Mouse (Mus musculus): ENCODE data around the gene Otub2. TPM values are rescaled to one million over a fixed set of nuclear protein-coding genes. Genes with fewer than 3 reads are reported as not detected.

Otub2 gene
- 12.2 and 12.5 TPM in 2 replicates for polyA plus RNA-seq (2014; fragmentation: Nextera tagmentation; extraction: Ambion mirVana)

DNA sequence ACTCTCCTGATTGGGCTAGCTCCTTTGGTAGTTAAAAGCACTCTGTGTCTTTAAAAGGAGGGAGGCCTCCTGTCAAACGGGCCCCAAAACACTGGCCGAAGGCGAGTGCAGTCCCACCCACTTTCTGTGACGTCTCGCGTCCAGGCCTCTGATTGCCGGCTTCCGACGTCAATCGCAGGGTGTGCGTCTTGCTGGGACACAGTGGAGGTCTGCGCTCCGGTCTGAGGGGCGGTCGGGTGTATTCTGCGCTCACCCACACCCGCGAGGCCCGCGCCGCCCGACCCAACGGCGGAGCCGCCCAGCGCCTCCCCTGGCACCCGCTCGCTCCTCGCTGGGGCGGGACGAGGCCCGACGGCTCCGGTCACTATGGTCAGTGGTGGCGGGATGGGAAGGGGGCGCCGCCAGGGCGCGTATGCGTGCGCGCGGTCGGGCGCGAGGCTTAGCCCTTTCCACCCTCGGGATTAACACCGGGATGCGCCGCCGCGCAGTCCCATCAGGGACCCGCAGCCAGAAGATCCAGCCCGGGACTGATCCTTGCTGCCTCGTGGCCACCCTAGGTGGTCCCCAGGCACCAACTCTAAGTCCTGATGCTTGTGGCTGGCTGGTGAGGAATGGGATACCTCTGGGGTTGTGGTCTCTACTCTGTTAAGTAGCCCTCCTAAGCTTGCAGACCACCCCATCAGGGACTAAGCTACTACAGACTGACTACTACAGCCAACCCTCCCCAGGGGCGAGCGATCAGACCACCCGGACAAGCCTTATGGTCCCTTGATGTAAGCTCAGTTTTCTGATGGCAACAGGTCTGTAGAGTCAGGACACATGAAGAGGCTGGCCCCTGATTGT is at the start of gene Otub2:
Gene Otub2 (plus strand): TSS at position 178 of the 843 bp plus-strand sequence.
- DNase-seq (ENCODE audit: low spot score) = peak; percentile 97
- under 1% methylated on average over 57 of the region's 58 CpGs for WGBS
- H3K27me3 ChIP-seq (ENCODE audit: control insufficient read depth, insufficient read depth, low read length) = no peaks in the 10 kb centered on the region
- peak within 1 kb of the TSS; percentile 65 for H3K4me2 ChIP-seq (ENCODE audit: low read depth, low read length)
- peak; percentile 98 for ATAC-seq (replicated peaks; ENCODE audit: insufficient number of reproducible peaks, low FRiP score, low TSS enrichment, low read depth)
- H3K36me3 ChIP-seq (replicated peaks; ENCODE audit: control insufficient read depth, insufficient read depth, low read depth, low read length) = no peaks in the 10 kb centered on the region
- H3K4me3 ChIP-seq (ENCODE audit: low read depth, low read length) = peak within 1 kb of the TSS; percentile 74
- H3K9ac ChIP-seq (replicated peaks; ENCODE audit: low read length) = peak within 1 kb of the TSS; percentile 91
- no peaks in the 10 kb centered on the region for H3K9me3 ChIP-seq (replicated peaks; ENCODE audit: control insufficient read depth, low read length)
- H3K4me1 ChIP-seq (ENCODE audit: control insufficient read depth, insufficient read depth, low read length) = no peaks in the 10 kb centered on the region
- H3K27ac ChIP-seq (replicated peaks; ENCODE audit: low read depth, low read length) = peak within 1 kb of the TSS; percentile 32; the same call in 1 of the 2 replicates

DNA sequence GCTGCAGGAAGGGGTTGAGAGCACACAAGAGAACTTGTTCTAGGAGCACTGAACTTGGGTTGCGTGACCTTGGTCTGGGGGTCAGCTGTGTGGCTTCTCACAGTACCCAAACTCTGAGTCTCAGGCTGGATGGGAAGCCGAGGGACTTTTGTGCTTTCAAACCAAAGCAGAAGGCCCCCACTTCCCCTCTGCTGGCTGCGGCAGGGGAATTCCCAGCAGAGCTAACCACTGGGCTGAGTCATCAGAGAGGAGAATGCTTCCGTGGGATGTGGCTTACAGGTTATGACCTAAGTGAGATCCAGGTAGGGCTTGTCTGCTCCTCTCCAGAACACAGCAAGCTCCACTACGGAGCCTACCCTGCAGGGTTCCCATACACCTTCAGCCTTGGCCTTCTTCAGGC is 47.3 kb upstream of the Otub2 start:
- H3K36me3 ChIP-seq (replicated peaks; ENCODE audit: control insufficient read depth, insufficient read depth, low read depth, low read length) = no peaks in the 10 kb centered on the region
- no peak overlapping the region for H3K27ac ChIP-seq (replicated peaks; ENCODE audit: low read depth, low read length)
- H3K4me1 ChIP-seq (ENCODE audit: control insufficient read depth, insufficient read depth, low read length) = no peaks in the 10 kb centered on the region
- no peak overlapping the region for H3K9ac ChIP-seq (replicated peaks; ENCODE audit: low read length)
- H3K4me3 ChIP-seq (ENCODE audit: low read depth, low read length) = no peak overlapping the region
- H3K4me2 ChIP-seq (ENCODE audit: low read depth, low read length) = no peak overlapping the region
- WGBS = 82% methylated on average over 5 of the region's 5 CpGs
- ATAC-seq (replicated peaks; ENCODE audit: insufficient number of reproducible peaks, low FRiP score, low TSS enrichment, low read depth) (no peak), DNase-seq (ENCODE audit: low spot score) (no peak)
- H3K9me3 ChIP-seq (replicated peaks; ENCODE audit: control insufficient read depth, low read length) = no peaks in the 10 kb centered on the region
- H3K27me3 ChIP-seq (ENCODE audit: control insufficient read depth, insufficient read depth, low read length) = no peaks in the 10 kb centered on the region

DNA sequence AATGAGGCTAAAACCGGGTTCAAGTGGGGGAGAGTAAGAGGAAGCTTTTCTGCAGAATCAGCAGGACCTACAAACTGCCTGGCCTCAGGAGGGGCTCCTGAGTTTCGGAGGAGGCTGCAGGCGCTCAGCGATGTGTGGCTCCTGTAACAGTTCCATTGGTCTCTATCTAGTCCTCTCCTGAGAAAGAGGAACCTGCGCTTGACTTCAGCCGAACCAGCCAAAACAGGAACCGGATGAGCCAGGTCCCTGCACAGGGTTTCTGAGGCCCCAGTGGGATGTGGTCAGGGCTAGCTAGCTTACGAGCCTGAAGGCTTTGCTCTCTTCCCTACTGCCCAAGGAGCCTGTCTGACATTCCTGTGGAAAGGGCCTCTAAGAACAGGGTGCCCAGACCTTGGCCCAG is 45.0 kb upstream of the Otub2 start:
- no peak overlapping the region for H3K27ac ChIP-seq (replicated peaks; ENCODE audit: low read depth, low read length)
- no peak overlapping the region for H3K4me2 ChIP-seq (ENCODE audit: low read depth, low read length)
- ATAC-seq (replicated peaks; ENCODE audit: insufficient number of reproducible peaks, low FRiP score, low TSS enrichment, low read depth) (no peak), DNase-seq (ENCODE audit: low spot score) (no peak)
- no peak overlapping the region for H3K4me3 ChIP-seq (ENCODE audit: low read depth, low read length)
- H3K4me1 ChIP-seq (ENCODE audit: control insufficient read depth, insufficient read depth, low read length) = no peaks in the 10 kb centered on the region
- H3K36me3 ChIP-seq (replicated peaks; ENCODE audit: control insufficient read depth, insufficient read depth, low read depth, low read length) = no peaks in the 10 kb centered on the region
- H3K9me3 ChIP-seq (replicated peaks; ENCODE audit: control insufficient read depth, low read length) = no peaks in the 10 kb centered on the region
- no peak overlapping the region for H3K9ac ChIP-seq (replicated peaks; ENCODE audit: low read length)
- H3K27me3 ChIP-seq (ENCODE audit: control insufficient read depth, insufficient read depth, low read length) = no peaks in the 10 kb centered on the region
- 77% methylated on average over 8 of the region's 8 CpGs for WGBS

DNA sequence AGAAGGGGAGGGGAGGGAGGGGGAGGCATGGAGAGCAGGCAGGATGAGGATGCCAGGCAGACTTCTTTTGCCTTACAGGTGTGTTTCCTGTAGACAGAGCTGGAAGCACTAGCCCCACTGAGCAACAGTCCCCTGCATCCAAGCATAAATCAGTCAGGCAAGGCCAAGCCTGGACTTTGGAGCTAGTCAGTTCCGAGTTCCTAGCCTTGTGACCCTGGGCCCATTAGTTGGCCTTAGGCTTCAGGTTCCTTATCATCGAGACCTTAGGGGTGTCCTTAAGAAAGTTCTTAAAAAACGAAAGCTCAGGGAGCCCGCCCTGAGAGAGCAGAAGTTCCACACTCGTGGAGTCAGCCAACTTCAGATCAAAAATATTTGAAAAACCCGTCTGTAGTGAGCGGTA is 43.5 kb upstream of the Otub2 start:
- H3K27ac ChIP-seq (replicated peaks; ENCODE audit: low read depth, low read length) = no peak overlapping the region
- H3K27me3 ChIP-seq (ENCODE audit: control insufficient read depth, insufficient read depth, low read length) = no peaks in the 10 kb centered on the region
- no peak for ATAC-seq (replicated peaks; ENCODE audit: insufficient number of reproducible peaks, low FRiP score, low TSS enrichment, low read depth)
- H3K36me3 ChIP-seq (replicated peaks; ENCODE audit: control insufficient read depth, insufficient read depth, low read depth, low read length) = no peaks in the 10 kb centered on the region
- WGBS = 85% methylated on average over 7 of the region's 7 CpGs
- H3K4me3 ChIP-seq (ENCODE audit: low read depth, low read length) = no peak overlapping the region
- H3K4me1 ChIP-seq (ENCODE audit: control insufficient read depth, insufficient read depth, low read length) = no peaks in the 10 kb centered on the region
- no peak overlapping the region for H3K9ac ChIP-seq (replicated peaks; ENCODE audit: low read length)
- H3K4me2 ChIP-seq (ENCODE audit: low read depth, low read length) = no peak overlapping the region
- H3K9me3 ChIP-seq (replicated peaks; ENCODE audit: control insufficient read depth, low read length) = no peaks in the 10 kb centered on the region
- DNase-seq (ENCODE audit: low spot score) = no peak

DNA sequence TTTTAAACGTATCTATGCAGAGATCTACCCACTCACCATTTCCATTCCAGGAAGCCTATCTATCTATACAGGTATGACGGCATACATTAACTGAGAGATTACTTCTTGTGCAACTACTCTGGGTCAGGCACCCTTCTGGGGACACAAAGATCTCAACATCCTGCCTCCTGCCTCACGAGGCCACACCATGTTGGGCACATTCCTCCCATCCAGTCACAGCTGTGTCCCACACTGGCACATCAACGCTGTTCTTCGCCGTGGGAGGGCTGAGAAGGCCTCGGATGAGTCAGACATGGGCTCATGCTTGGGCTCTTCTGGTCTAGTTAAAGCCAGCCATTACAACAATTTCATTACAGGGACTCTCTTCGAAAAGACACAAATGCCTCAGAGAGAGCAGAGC is 41.5 kb upstream of the Otub2 start:
- no peaks in the 10 kb centered on the region for H3K36me3 ChIP-seq (replicated peaks; ENCODE audit: control insufficient read depth, insufficient read depth, low read depth, low read length)
- ATAC-seq (replicated peaks; ENCODE audit: insufficient number of reproducible peaks, low FRiP score, low TSS enrichment, low read depth) (no peak), DNase-seq (ENCODE audit: low spot score) (no peak)
- H3K9ac ChIP-seq (replicated peaks; ENCODE audit: low read length) = no peak overlapping the region
- H3K4me2 ChIP-seq (ENCODE audit: low read depth, low read length) = no peak overlapping the region
- WGBS = 81% methylated on average over 8 of the region's 8 CpGs
- H3K4me3 ChIP-seq (ENCODE audit: low read depth, low read length) = no peak overlapping the region
- H3K27ac ChIP-seq (replicated peaks; ENCODE audit: low read depth, low read length) = no peak overlapping the region
- no peaks in the 10 kb centered on the region for H3K27me3 ChIP-seq (ENCODE audit: control insufficient read depth, insufficient read depth, low read length)
- H3K9me3 ChIP-seq (replicated peaks; ENCODE audit: control insufficient read depth, low read length) = no peaks in the 10 kb centered on the region
- no peaks in the 10 kb centered on the region for H3K4me1 ChIP-seq (ENCODE audit: control insufficient read depth, insufficient read depth, low read length)

DNA sequence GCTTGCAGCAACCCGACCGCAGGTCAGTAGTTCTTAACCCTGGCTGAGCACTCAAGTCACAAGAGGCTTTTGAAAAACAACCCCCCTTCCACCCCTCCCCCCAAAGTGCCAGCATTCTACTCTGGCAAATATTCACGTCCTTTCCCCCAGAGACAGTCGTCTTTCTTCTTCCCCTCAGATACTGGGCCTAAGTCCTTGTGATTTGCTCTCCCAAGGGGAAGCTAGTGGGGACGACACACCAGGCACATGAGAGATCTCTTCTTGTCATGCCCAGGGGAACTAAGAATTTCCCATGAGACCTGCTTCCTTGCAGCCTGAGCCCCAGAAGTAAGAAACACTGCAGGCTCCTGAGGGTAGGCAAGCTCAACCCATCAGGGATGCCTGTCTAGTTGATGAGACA is 41.1 kb upstream of the Otub2 start:
- no peak for ATAC-seq (replicated peaks; ENCODE audit: insufficient number of reproducible peaks, low FRiP score, low TSS enrichment, low read depth)
- 49% methylated on average over 5 of the region's 5 CpGs for WGBS
- Histone ChIP-seq H3K4me2 (ENCODE audit: low read depth, low read length) (no peak overlapping the region), H3K27me3 (ENCODE audit: control insufficient read depth, insufficient read depth, low read length) (no peaks in the 10 kb centered on the region), H3K4me3 (ENCODE audit: low read depth, low read length) (no peak overlapping the region), H3K9me3 (replicated peaks; ENCODE audit: control insufficient read depth, low read length) (no peaks in the 10 kb centered on the region), H3K36me3 (replicated peaks; ENCODE audit: control insufficient read depth, insufficient read depth, low read depth, low read length) (no peaks in the 10 kb centered on the region), H3K27ac (replicated peaks; ENCODE audit: low read depth, low read length) (no peak overlapping the region), H3K4me1 (ENCODE audit: control insufficient read depth, insufficient read depth, low read length) (no peaks in the 10 kb centered on the region), H3K9ac (replicated peaks; ENCODE audit: low read length) (no peak overlapping the region; the same call in 1 of the 2 replicates)
- DNase-seq (ENCODE audit: low spot score) = no peak

DNA sequence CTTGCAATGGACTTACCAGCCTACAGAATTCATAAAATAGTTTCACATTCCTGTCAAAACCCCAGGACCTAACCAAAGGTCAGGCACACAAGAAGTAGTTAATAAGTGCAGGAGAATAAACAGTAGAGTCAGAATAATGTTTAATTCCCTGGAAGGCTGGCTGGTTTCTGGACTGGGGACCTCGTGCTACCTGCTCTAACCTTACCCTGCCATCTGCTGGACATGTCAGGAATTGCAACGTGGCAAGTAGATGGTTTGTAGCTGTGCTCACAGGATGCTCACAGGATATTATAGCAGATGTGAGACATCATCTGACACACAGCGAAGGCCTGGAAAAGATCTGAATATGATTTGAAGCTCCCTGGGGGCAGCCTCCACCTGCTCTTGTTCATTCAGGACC is 40.0 kb upstream of the Otub2 start:
- DNase-seq (ENCODE audit: low spot score) = peak; percentile 88
- Histone ChIP-seq H3K36me3 (replicated peaks; ENCODE audit: control insufficient read depth, insufficient read depth, low read depth, low read length) (no peaks in the 10 kb centered on the region), H3K27ac (replicated peaks; ENCODE audit: low read depth, low read length) (no peak overlapping the region)

DNA sequence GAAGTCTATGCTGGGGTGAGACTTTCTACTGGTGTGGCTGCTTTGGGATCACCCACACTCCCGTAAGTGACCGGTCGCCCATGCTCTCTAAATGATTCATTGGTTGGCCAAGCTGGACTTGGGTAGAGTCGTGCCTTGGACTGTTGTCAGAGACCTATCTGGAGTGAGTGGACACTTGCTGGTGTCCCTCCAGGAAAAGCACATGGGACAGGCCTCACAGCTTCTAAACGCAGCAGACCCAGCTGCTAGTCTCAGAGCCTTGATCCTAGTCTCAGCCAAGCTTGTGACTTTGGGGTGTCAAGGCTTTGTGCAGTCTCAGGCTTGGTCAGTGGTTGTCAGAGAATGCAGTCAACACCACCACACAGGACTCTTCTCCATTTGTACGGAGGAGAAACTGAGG is 35.7 kb upstream of the Otub2 start:
- Histone ChIP-seq H3K9ac (replicated peaks; ENCODE audit: low read length) (no peak overlapping the region), H3K4me2 (ENCODE audit: low read depth, low read length) (no peak overlapping the region), H3K9me3 (replicated peaks; ENCODE audit: control insufficient read depth, low read length) (no peaks in the 10 kb centered on the region), H3K27me3 (ENCODE audit: control insufficient read depth, insufficient read depth, low read length) (no peaks in the 10 kb centered on the region), H3K36me3 (replicated peaks; ENCODE audit: control insufficient read depth, insufficient read depth, low read depth, low read length) (no peaks in the 10 kb centered on the region), H3K4me3 (ENCODE audit: low read depth, low read length) (no peak overlapping the region), H3K27ac (replicated peaks; ENCODE audit: low read depth, low read length) (no peak overlapping the region), H3K4me1 (ENCODE audit: control insufficient read depth, insufficient read depth, low read length) (no peaks in the 10 kb centered on the region)
- ATAC-seq (replicated peaks; ENCODE audit: insufficient number of reproducible peaks, low FRiP score, low TSS enrichment, low read depth) (no peak), DNase-seq (ENCODE audit: low spot score) (no peak)
- WGBS = 94% methylated on average over 6 of the region's 6 CpGs

More for the DNA sequence above, 40.0 kb upstream of the Otub2 start:
- H3K9me3 ChIP-seq (replicated peaks; ENCODE audit: control insufficient read depth, low read length) = no peaks in the 10 kb centered on the region
- no peak overlapping the region for H3K4me3 ChIP-seq (ENCODE audit: low read depth, low read length)
- no peaks in the 10 kb centered on the region for H3K4me1 ChIP-seq (ENCODE audit: control insufficient read depth, insufficient read depth, low read length)
- no peak overlapping the region for H3K9ac ChIP-seq (replicated peaks; ENCODE audit: low read length)
- H3K27me3 ChIP-seq (ENCODE audit: control insufficient read depth, insufficient read depth, low read length) = no peaks in the 10 kb centered on the region
- no peak for ATAC-seq (replicated peaks; ENCODE audit: insufficient number of reproducible peaks, low FRiP score, low TSS enrichment, low read depth)
- no peak overlapping the region for H3K4me2 ChIP-seq (ENCODE audit: low read depth, low read length)
- WGBS = 8% methylated on average over 3 of the region's 3 CpGs
